Comparison of ENCODE assay signal across 29 mouse cellular contexts in genomic region chr5:118199670-118200069, GRCm38 (mm10). TPM values are rescaled to one million over a fixed set of nuclear protein-coding genes. Genes with fewer than 3 reads are reported as not detected.
"Had no signal": no experiment of that assay in that cellular context is flagged by ENCODE, and none has a peak within 500 bp of the region (broad histone marks: within the 10 kb centered on the region; RNA-seq: fewer than 3 reads in every experiment).

No protein-coding gene starts in this region.

- H3K9ac ChIP-seq: heart, embryonic 12.5 days; hindbrain, embryonic 12.5 days; hindbrain, embryonic 14.5 days; intestine, embryonic 15.5 days; limb, embryonic 12.5 days; liver, embryonic 13.5 days; liver, embryonic 15.5 days; liver, postnatal 0 days had no signal

- H3K4me1 ChIP-seq: heart, embryonic 12.5 days; intestine, embryonic 15.5 days; limb, embryonic 12.5 days; liver, embryonic 13.5 days; liver, embryonic 15.5 days had no signal

- ATAC-seq: hindbrain, embryonic 16.5 days; inflammation-experienced regulatory T-cells, adult 6 months; intestine, embryonic 15.5 days; intestine, postnatal 0 days; liver, postnatal 0 days had no signal

- H3K36me3 ChIP-seq: heart, embryonic 12.5 days; intestine, embryonic 15.5 days; limb, embryonic 12.5 days; liver, embryonic 13.5 days; liver, embryonic 15.5 days had no signal

- H3K27ac ChIP-seq: gastrocnemius, adult 2 months; heart, adult 2 months; hindbrain, embryonic 10.5 days; hindbrain, embryonic 12.5 days; hindbrain, embryonic 14.5 days; intestine, embryonic 15.5 days; left cerebral cortex, adult 2 months; limb, embryonic 10.5 days; limb, embryonic 12.5 days; liver, embryonic 13.5 days; liver, embryonic 15.5 days had no signal

- H3K27me3 ChIP-seq: hindbrain, embryonic 12.5 days; intestine, embryonic 15.5 days; limb, embryonic 12.5 days; liver, embryonic 13.5 days; liver, embryonic 15.5 days had no signal

- H3K9me3 ChIP-seq: heart, embryonic 12.5 days; hindbrain, embryonic 10.5 days; hindbrain, embryonic 12.5 days; intestine, embryonic 15.5 days; limb, embryonic 10.5 days; limb, embryonic 12.5 days; liver, embryonic 13.5 days; liver, embryonic 15.5 days had no signal

- H3K4me3 ChIP-seq: gastrocnemius, adult 2 months; heart, adult 2 months; heart, embryonic 12.5 days; hindbrain, embryonic 10.5 days; hindbrain, embryonic 12.5 days; intestine, embryonic 15.5 days; left cerebral cortex, adult 2 months; limb, embryonic 10.5 days; limb, embryonic 12.5 days; liver, embryonic 13.5 days; liver, embryonic 15.5 days had no signal

- DNase-seq: gastrocnemius, adult 2 months; gastrocnemius, postnatal 10 days; gastrocnemius, postnatal 25 days; heart, adult 2 months; heart, postnatal 10 days; heart, postnatal 4 days; kidney, adult 18-20 months; kidney, adult 8-10 months; kidney, postnatal 10 days; kidney, postnatal 25 days; kidney, postnatal 4 days; liver; liver, embryonic 13.5 days; liver, postnatal 0 days had no signal

- H3K4me2 ChIP-seq: heart, embryonic 12.5 days; hindbrain, embryonic 12.5 days; hindbrain, embryonic 14.5 days; intestine, embryonic 15.5 days; limb, embryonic 12.5 days; liver, embryonic 11.5 days; liver, embryonic 13.5 days; liver, embryonic 15.5 days had no signal

RNA-seq across cellular contexts. Expression of gene Hrk, which starts 35.2 kb away (rescaled TPM):
- total RNA-seq: gastrocnemius, postnatal 4 days; granulocyte monocyte progenitor cell, adult 5-6 weeks had no signal
- polyA plus RNA-seq: liver, embryonic 15.5 days; liver, postnatal 0 days had no signal

RNA-seq across cellular contexts. Expression of gene Rnft2, which starts 45.2 kb away (rescaled TPM):
- total RNA-seq: granulocyte monocyte progenitor cell, adult 5-6 weeks had no signal
- polyA plus RNA-seq: inflammation-experienced regulatory T-cells, adult 6 months; liver, postnatal 0 days had no signal
